Mouse (Mus musculus): Measurements from ENCODE around the gene Prdx1. TPM values are rescaled to one million over a fixed set of nuclear protein-coding genes. Genes with fewer than 3 reads are reported as not detected.

The Prdx1 gene
- polyA plus RNA-seq, 1 experiment from 2014 or later: 430 TPM

GRCm38 (mm10) chr4:116707666-116708065 is 22.3 kb downstream of the Prdx1 start:
- WGBS: 22% methylated on average over 9 of the region's 9 CpGs
- no peak for ATAC-seq (ENCODE audit: low FRiP score, low TSS enrichment)
- peak overlapping the region; percentile 55; the same call in 1 of the 2 replicates for H3K27ac ChIP-seq (replicated peaks; ENCODE audit: low read depth, low read length)

GRCm38 (mm10) chr4:116708201-116708764 is 22.9 kb downstream of the Prdx1 start, which contains the start of the genes Mmachc and Ccdc163:
TSS of gene Mmachc (minus strand) at chr4:116708406.
TSS of gene Ccdc163 (plus strand) at chr4:116708509.
- ATAC-seq (ENCODE audit: low FRiP score, low TSS enrichment): peak; percentile 99
- peak within 1 kb of the TSS; percentile 55; the same call in 1 of the 2 replicates for H3K27ac ChIP-seq (replicated peaks; ENCODE audit: low read depth, low read length)
- H3K4me2 ChIP-seq (ENCODE audit: low read length): peak within 1 kb of the TSS; percentile 68

More at GRCm38 (mm10) chr4:116707666-116708065, 22.3 kb downstream of the Prdx1 start:
- Histone ChIP-seq H3K4me1 (ENCODE audit: control insufficient read depth, insufficient read depth, low read length) (peaks cover 9% of the 10 kb centered on the region), H3K36me3 (ENCODE audit: control insufficient read depth, insufficient read depth, low read length) (0 out of 2 replicates have a peak, but pooled peaks cover 6% of the 10 kb centered on the region), H3K9me3 (ENCODE audit: control insufficient read depth, low read length) (no peaks in the 10 kb centered on the region), H3K4me3 (replicated peaks; ENCODE audit: low read depth, low read length) (peak overlapping the region; percentile 69), H3K27me3 (ENCODE audit: control insufficient read depth, insufficient read depth, low read length) (no peaks in the 10 kb centered on the region), H3K9ac (replicated peaks; ENCODE audit: low read length) (peak overlapping the region; percentile 64), H3K4me2 (ENCODE audit: low read length) (peak overlapping the region; percentile 57)
- DNase-seq: no peak

GRCm38 (mm10) chr4:116708791-116709390 is 23.5 kb downstream of the Prdx1 start:
- Histone ChIP-seq H3K4me1 (ENCODE audit: control insufficient read depth, insufficient read depth, low read length) (peaks cover 9% of the 10 kb centered on the region), H3K4me3 (replicated peaks; ENCODE audit: low read depth, low read length) (peak overlapping the region; percentile 69), H3K9ac (replicated peaks; ENCODE audit: low read length) (peak overlapping the region; percentile 52), H3K4me2 (ENCODE audit: low read length) (peak overlapping the region; percentile 68), H3K27me3 (ENCODE audit: control insufficient read depth, insufficient read depth, low read length) (no peaks in the 10 kb centered on the region), H3K36me3 (ENCODE audit: control insufficient read depth, insufficient read depth, low read length) (no peaks in the 10 kb centered on the region), H3K9me3 (ENCODE audit: control insufficient read depth, low read length) (no peaks in the 10 kb centered on the region), H3K27ac (replicated peaks; ENCODE audit: low read depth, low read length) (no peak overlapping the region)
- WGBS: 7% methylated on average over 9 of the region's 9 CpGs
- ATAC-seq (ENCODE audit: low FRiP score, low TSS enrichment): no peak
- peak; percentile 15 for DNase-seq

More at GRCm38 (mm10) chr4:116708201-116708764, 22.9 kb downstream of the Prdx1 start, which contains the start of the genes Mmachc and Ccdc163:
- no peaks in the 10 kb centered on the region for H3K27me3 ChIP-seq (ENCODE audit: control insufficient read depth, insufficient read depth, low read length)
- H3K4me1 ChIP-seq (ENCODE audit: control insufficient read depth, insufficient read depth, low read length): peaks cover 9% of the 10 kb centered on the region
- 0 out of 2 replicates have a peak, but pooled peaks cover 6% of the 10 kb centered on the region for H3K36me3 ChIP-seq (ENCODE audit: control insufficient read depth, insufficient read depth, low read length)
- DNase-seq: peak; percentile 97
- no peaks in the 10 kb centered on the region for H3K9me3 ChIP-seq (ENCODE audit: control insufficient read depth, low read length)
- H3K4me3 ChIP-seq (replicated peaks; ENCODE audit: low read depth, low read length): peak within 1 kb of the TSS; percentile 69
- under 1% methylated on average over 29 of the region's 29 CpGs for WGBS
- peak within 1 kb of the TSS; percentile 64 for H3K9ac ChIP-seq (replicated peaks; ENCODE audit: low read length)

GRCm38 (mm10) chr4:116710154-116710553 is 24.8 kb downstream of the Prdx1 start:
- Histone ChIP-seq H3K27me3 (ENCODE audit: control insufficient read depth, insufficient read depth, low read length) (no peaks in the 10 kb centered on the region), H3K9me3 (ENCODE audit: control insufficient read depth, low read length) (no peaks in the 10 kb centered on the region), H3K4me1 (ENCODE audit: control insufficient read depth, insufficient read depth, low read length) (peaks cover 9% of the 10 kb centered on the region), H3K36me3 (ENCODE audit: control insufficient read depth, insufficient read depth, low read length) (no peaks in the 10 kb centered on the region), H3K9ac (replicated peaks; ENCODE audit: low read length) (no peak overlapping the region), H3K4me2 (ENCODE audit: low read length) (no peak overlapping the region), H3K27ac (replicated peaks; ENCODE audit: low read depth, low read length) (no peak overlapping the region), H3K4me3 (replicated peaks; ENCODE audit: low read depth, low read length) (no peak overlapping the region)
- no peak for DNase-seq
- WGBS: 98% methylated on average over 2 of the region's 2 CpGs
- ATAC-seq (ENCODE audit: low FRiP score, low TSS enrichment): no peak

- no peak for DNase-seq
Measured at GRCm38 (mm10) chr4:116712536-116712935, 27.2 kb downstream of the Prdx1 start.

GRCm38 (mm10) chr4:116719396-116719795 is 34.1 kb downstream of the Prdx1 start:
- Histone ChIP-seq H3K4me2 (ENCODE audit: low read length) (no peak overlapping the region), H3K9me3 (ENCODE audit: control insufficient read depth, low read length) (no peaks in the 10 kb centered on the region), H3K27me3 (ENCODE audit: control insufficient read depth, insufficient read depth, low read length) (no peaks in the 10 kb centered on the region), H3K4me1 (ENCODE audit: control insufficient read depth, insufficient read depth, low read length) (peaks cover 6% of the 10 kb centered on the region; the same call in 1 of the 2 replicates), H3K36me3 (ENCODE audit: control insufficient read depth, insufficient read depth, low read length) (no peaks in the 10 kb centered on the region), H3K9ac (replicated peaks; ENCODE audit: low read length) (no peak overlapping the region), H3K27ac (replicated peaks; ENCODE audit: low read depth, low read length) (no peak overlapping the region), H3K4me3 (replicated peaks; ENCODE audit: low read depth, low read length) (no peak overlapping the region)
- ATAC-seq (ENCODE audit: low FRiP score, low TSS enrichment) (no peak), DNase-seq (peak; percentile 93)
- 13% methylated on average over 3 of the region's 3 CpGs for WGBS

More at GRCm38 (mm10) chr4:116712536-116712935, 27.2 kb downstream of the Prdx1 start:
- ATAC-seq (ENCODE audit: low FRiP score, low TSS enrichment): no peak
- Histone ChIP-seq H3K4me1 (ENCODE audit: control insufficient read depth, insufficient read depth, low read length) (peaks cover 5% of the 10 kb centered on the region), H3K27ac (replicated peaks; ENCODE audit: low read depth, low read length) (no peak overlapping the region), H3K36me3 (ENCODE audit: control insufficient read depth, insufficient read depth, low read length) (no peaks in the 10 kb centered on the region), H3K27me3 (ENCODE audit: control insufficient read depth, insufficient read depth, low read length) (no peaks in the 10 kb centered on the region), H3K9ac (replicated peaks; ENCODE audit: low read length) (no peak overlapping the region), H3K4me2 (ENCODE audit: low read length) (no peak overlapping the region), H3K4me3 (replicated peaks; ENCODE audit: low read depth, low read length) (no peak overlapping the region), H3K9me3 (ENCODE audit: control insufficient read depth, low read length) (no peaks in the 10 kb centered on the region)
- 83% methylated on average over 1 of the region's 1 CpGs for WGBS

- peaks cover 6% of the 10 kb centered on the region; the same call in 1 of the 2 replicates for H3K4me1 ChIP-seq (ENCODE audit: control insufficient read depth, insufficient read depth, low read length)
- H3K4me3 ChIP-seq (replicated peaks; ENCODE audit: low read depth, low read length): peak within 1 kb of the TSS; percentile 61
- DNase-seq (peak; percentile 97), ATAC-seq (ENCODE audit: low FRiP score, low TSS enrichment) (peak; percentile 98)
- H3K9ac ChIP-seq (replicated peaks; ENCODE audit: low read length): peak within 1 kb of the TSS; percentile 71
- peak within 1 kb of the TSS; percentile 87 for H3K4me2 ChIP-seq (ENCODE audit: low read length)
- H3K27ac ChIP-seq (replicated peaks; ENCODE audit: low read depth, low read length): peak within 1 kb of the TSS; percentile 62
- H3K9me3 ChIP-seq (ENCODE audit: control insufficient read depth, low read length): no peaks in the 10 kb centered on the region
- no peaks in the 10 kb centered on the region for H3K36me3 ChIP-seq (ENCODE audit: control insufficient read depth, insufficient read depth, low read length)
- no peaks in the 10 kb centered on the region for H3K27me3 ChIP-seq (ENCODE audit: control insufficient read depth, insufficient read depth, low read length)
- under 1% methylated on average over 34 of the region's 34 CpGs for WGBS
Measured at GRCm38 (mm10) chr4:116720343-116721097, 35.2 kb downstream of the Prdx1 start, which contains the start of gene Tesk2. TSS of gene Tesk2 (plus strand) at chr4:116720948.

GRCm38 (mm10) chr4:116721098-116721628 is 35.8 kb downstream of the Prdx1 start:
- under 1% methylated on average over 29 of the region's 29 CpGs for WGBS
- Histone ChIP-seq H3K27ac (replicated peaks; ENCODE audit: low read depth, low read length) (peak overlapping the region; percentile 62), H3K4me3 (replicated peaks; ENCODE audit: low read depth, low read length) (peak overlapping the region; percentile 61), H3K4me2 (ENCODE audit: low read length) (peak overlapping the region; percentile 87), H3K36me3 (ENCODE audit: control insufficient read depth, insufficient read depth, low read length) (no peaks in the 10 kb centered on the region), H3K9me3 (ENCODE audit: control insufficient read depth, low read length) (no peaks in the 10 kb centered on the region), H3K9ac (replicated peaks; ENCODE audit: low read length) (peak overlapping the region; percentile 71), H3K27me3 (ENCODE audit: control insufficient read depth, insufficient read depth, low read length) (no peaks in the 10 kb centered on the region), H3K4me1 (ENCODE audit: control insufficient read depth, insufficient read depth, low read length) (peaks cover 6% of the 10 kb centered on the region; the same call in 1 of the 2 replicates)
- no peak for ATAC-seq (ENCODE audit: low FRiP score, low TSS enrichment)
- no peak for DNase-seq
